Comparison of ENCODE assay signal across 8 mouse cellular contexts in genomic region chr4:155249648-155250351, GRCm38 (mm10). TPM values are rescaled to one million over a fixed set of nuclear protein-coding genes. Genes with fewer than 3 reads are reported as not detected.
DNase-seq lines count a peak whose midpoint lies in the region; ATAC-seq lines count a peak whose summit lies in the region.

Gene Faap20 (plus strand): TSS chr4:155249802.

- no peaks in the 10 kb centered on the region for H3K36me3 ChIP-seq in hindbrain, embryonic 15.5 days

- peak; percentile 75 for DNase-seq in WW6 (ENCODE audit: low read depth, low spot score)
- DNase-seq in cerebellum, postnatal 4 days (ENCODE audit: low spot score in 2 of 2): peak; percentile 70 to 87
- DNase-seq in gastrocnemius, adult 18-20 months (ENCODE audit: low spot score): peak; percentile 84
- DNase-seq in left cerebral cortex, adult 11 months (ENCODE audit: low spot score): peak; percentile 66
- peak; percentile 93 to 94 for DNase-seq in lung, postnatal 4 days
- DNase-seq in retina, postnatal 7 days (ENCODE audit: low read depth, low spot score): peak; percentile 78
- DNase-seq in urinary bladder, adult 2 months (ENCODE audit: low spot score): peak; percentile 87

- peak within 1 kb of the TSS; percentile 85 for H3K4me2 ChIP-seq in hindbrain, embryonic 15.5 days

- H3K9me3 ChIP-seq in hindbrain, embryonic 15.5 days: no peaks in the 10 kb centered on the region

- WGBS in hindbrain, embryonic 15.5 days: 0% methylated on average over 40 of the region's 58 CpGs

- peak; percentile 89 for ATAC-seq in hindbrain, embryonic 15.5 days (ENCODE audit: low FRiP score, low read depth)

- peak within 1 kb of the TSS; percentile 99 for H3K27ac ChIP-seq in hindbrain, embryonic 15.5 days (replicated peaks)

- peaks cover 48% of the 10 kb centered on the region for H3K4me1 ChIP-seq in hindbrain, embryonic 15.5 days (replicated peaks)

- H3K27me3 ChIP-seq in hindbrain, embryonic 15.5 days: no peaks in the 10 kb centered on the region

- peak within 1 kb of the TSS; percentile 75 for H3K9ac ChIP-seq in hindbrain, embryonic 15.5 days

- peak within 1 kb of the TSS; percentile 58 for H3K4me3 ChIP-seq in hindbrain, embryonic 15.5 days

RNA-seq across cellular contexts. Expression of gene Faap20, which starts in this region (rescaled TPM):
- total RNA-seq in gastrocnemius, adult 18-20 months (2021): 1 to 10 TPM; 5.2 to 6.6 TPM
- polyA plus RNA-seq in hindbrain, embryonic 15.5 days (2015; fragmentation: Nextera tagmentation; extraction: Ambion mirVana): 73.8 and 75.7 TPM in 2 replicates
- polyA plus RNA-seq in urinary bladder, adult 2 months (2012; rRNA removed): 47.5 and 51.8 TPM in 2 replicates

Comparison
In these comparisons a context has a peak if more than half of its experiments do, and no peak if none do; other contexts are left out.
1. Peak in every context shown above with its lines: DNase-seq, ATAC-seq, H3K4me3 ChIP-seq and H3K27ac ChIP-seq.